Mouse (Mus musculus) neural tube, embryonic 14.5 days (tissue): ENCODE data around the gene Cyct. TPM values are rescaled to one million over a fixed set of nuclear protein-coding genes. Genes with fewer than 3 reads are reported as not detected.

ENCODE experiments used
- ATAC-seq: fragments of 200-750 bp; cut with Nextera tagmentation; 2 replicates; pipeline ENCODE4 v1.8.0; 2017; ENCODE audit warnings: low read depth, mild to moderate bottlenecking, moderate TSS enrichment, moderate library complexity
- H3K27ac ChIP-seq: fragments of 300-500 bp; sonication (generic); 2 replicates; pipeline ENCODE4 v1.5.1; 2014; ENCODE audit warnings: low read depth, mild to moderate bottlenecking, control low read depth, low read length, moderate library complexity, mixed read lengths
- H3K27me3 ChIP-seq: fragments of 300-500 bp; sonication (generic); 2 replicates; pipeline ENCODE4 v1.6.1; 2014; ENCODE audit warnings: low read length; ENCODE audit not compliant: control insufficient read depth, insufficient read depth
- H3K36me3 ChIP-seq: fragments of 300-500 bp; sonication (generic); 2 replicates; pipeline ENCODE4 v1.6.1; 2014; ENCODE audit warnings: low read length, mixed read lengths; ENCODE audit not compliant: control insufficient read depth, insufficient read depth
- H3K4me1 ChIP-seq: fragments of 300-500 bp; sonication (generic); 2 replicates; pipeline ENCODE4 v1.6.1; 2014; ENCODE audit warnings: low read length; ENCODE audit not compliant: control insufficient read depth, insufficient read depth
- H3K4me2 ChIP-seq: fragments of 300-500 bp; sonication (generic); 2 replicates; pipeline ENCODE4 v1.6.1; 2014; ENCODE audit warnings: mild to moderate bottlenecking, low read depth, low read length, control low read depth
- H3K4me3 ChIP-seq: fragments of 300-500 bp; sonication (generic); 2 replicates; pipeline ENCODE4 v1.5.1; 2014; ENCODE audit warnings: low read depth, low read length, control low read depth, mixed read lengths
- H3K9ac ChIP-seq: fragments of 300-500 bp; sonication (generic); replicated peaks from 2 replicates; pipeline ENCODE4 v1.6.1; 2014; ENCODE audit warnings: low read depth, mild to moderate bottlenecking, control low read depth, low read length, mixed read lengths
- H3K9me3 ChIP-seq: fragments of 300-500 bp; sonication (generic); 2 replicates; pipeline ENCODE4 v1.6.1; 2016; ENCODE audit warnings: low read length; ENCODE audit not compliant: control insufficient read depth
- WGBS: fragments of 180-500 bp; shearing (Covaris S2); extraction: QIAGEN DNeasy Blood & Tissue Kit; methylation state at CpG from one replicate; pipeline ENCODE4 v1.1.7; 2014; 5-methylcytosine and 5-hydroxymethylcytosine counted together
- polyA plus RNA-seq: library from polyadenylated mRNA; unstranded; fragments of >200 nt; fragmentation: Nextera tagmentation; extraction: Ambion mirVana; gene quantifications from 2 replicates; pipeline ENCODE4 v1.2.1, GENCODE M21; 2014

Gene Cyct
- polyA plus RNA-seq, 1 experiment from 2014 or later = not detected

GRCm38 (mm10) chr2:76347839-76348238 lies 12.4 kb downstream of the Cyct start:
- Histone ChIP-seq H3K27ac (no peak overlapping the region), H3K4me1 (no peaks in the 10 kb centered on the region), H3K9ac (no peak overlapping the region), H3K4me2 (no peak overlapping the region), H3K9me3 (no peaks in the 10 kb centered on the region), H3K36me3 (no peaks in the 10 kb centered on the region), H3K4me3 (no peak overlapping the region), H3K27me3 (no peaks in the 10 kb centered on the region)
- no peak for ATAC-seq
- 78% methylated on average over 6 of the region's 6 CpGs for WGBS

- H3K27ac ChIP-seq = no peak overlapping the region
- H3K9me3 ChIP-seq = no peaks in the 10 kb centered on the region
- H3K4me1 ChIP-seq = peaks cover 5% of the 10 kb centered on the region; the same call in 1 of the 2 replicates
- ATAC-seq = no peak
- no peaks in the 10 kb centered on the region for H3K36me3 ChIP-seq
- no peak overlapping the region for H3K4me2 ChIP-seq
- no peak overlapping the region for H3K4me3 ChIP-seq
- H3K9ac ChIP-seq = no peak overlapping the region
- 86% methylated on average over 9 of the region's 9 CpGs for WGBS
- H3K27me3 ChIP-seq = 0 out of 2 replicates have a peak, but pooled peaks cover 3% of the 10 kb centered on the region
Observed at GRCm38 (mm10) chr2:76342146-76342545, 18.1 kb downstream of the Cyct start.

- no peak within 1 kb of the TSS for H3K27ac ChIP-seq
- peak within 1 kb of the TSS; percentile 58 for H3K9ac ChIP-seq
- H3K27me3 ChIP-seq = 0 out of 2 replicates have a peak, but pooled peaks cover 3% of the 10 kb centered on the region
- H3K36me3 ChIP-seq = no peaks in the 10 kb centered on the region
- no peaks in the 10 kb centered on the region for H3K9me3 ChIP-seq
- peak within 1 kb of the TSS; percentile 86 for H3K4me2 ChIP-seq
- 18% methylated on average over 40 of the region's 41 CpGs for WGBS
- H3K4me1 ChIP-seq = peaks cover 5% of the 10 kb centered on the region; the same call in 1 of the 2 replicates
- peak within 1 kb of the TSS; percentile 40 for H3K4me3 ChIP-seq
- ATAC-seq = peak; percentile 71
Observed at GRCm38 (mm10) chr2:76338215-76339156, 21.8 kb downstream of the Cyct start, which contains the start of gene Pde11a. Pde11a (minus strand) TSS chr2:76338774.

- H3K4me3 ChIP-seq = no peak overlapping the region
- H3K9me3 ChIP-seq = no peaks in the 10 kb centered on the region
- H3K4me2 ChIP-seq = no peak overlapping the region
- H3K9ac ChIP-seq = no peak overlapping the region
- H3K36me3 ChIP-seq = no peaks in the 10 kb centered on the region
- H3K27ac ChIP-seq = no peak overlapping the region
- 83% methylated on average over 5 of the region's 5 CpGs for WGBS
- H3K27me3 ChIP-seq = 0 out of 2 replicates have a peak, but pooled peaks cover 3% of the 10 kb centered on the region
- peaks cover 5% of the 10 kb centered on the region; the same call in 1 of the 2 replicates for H3K4me1 ChIP-seq
- no peak for ATAC-seq
Observed at GRCm38 (mm10) chr2:76334596-76334995, 25.7 kb downstream of the Cyct start.

GRCm38 (mm10) chr2:76332161-76332805 lies 28.0 kb downstream of the Cyct start:
- ATAC-seq = no peak
- no peak overlapping the region for H3K9ac ChIP-seq
- WGBS = 84% methylated on average over 11 of the region's 11 CpGs
- no peaks in the 10 kb centered on the region for H3K9me3 ChIP-seq
- H3K4me3 ChIP-seq = no peak overlapping the region
- no peaks in the 10 kb centered on the region for H3K4me1 ChIP-seq
- no peaks in the 10 kb centered on the region for H3K27me3 ChIP-seq
- no peaks in the 10 kb centered on the region for H3K36me3 ChIP-seq
- H3K4me2 ChIP-seq = no peak overlapping the region
- no peak overlapping the region for H3K27ac ChIP-seq

GRCm38 (mm10) chr2:76330081-76330480 lies 30.2 kb downstream of the Cyct start:
- Histone ChIP-seq H3K9me3 (no peaks in the 10 kb centered on the region), H3K27ac (no peak overlapping the region), H3K4me3 (no peak overlapping the region), H3K27me3 (no peaks in the 10 kb centered on the region), H3K4me2 (no peak overlapping the region), H3K36me3 (no peaks in the 10 kb centered on the region), H3K4me1 (no peaks in the 10 kb centered on the region), H3K9ac (no peak overlapping the region)
- no peak for ATAC-seq
- 92% methylated on average over 5 of the region's 5 CpGs for WGBS

GRCm38 (mm10) chr2:76326161-76326560 lies 34.1 kb downstream of the Cyct start:
- H3K4me2 ChIP-seq = no peak overlapping the region
- H3K27me3 ChIP-seq = no peaks in the 10 kb centered on the region
- no peaks in the 10 kb centered on the region for H3K36me3 ChIP-seq
- no peaks in the 10 kb centered on the region for H3K9me3 ChIP-seq
- H3K9ac ChIP-seq = no peak overlapping the region
- H3K27ac ChIP-seq = no peak overlapping the region
- no peak overlapping the region for H3K4me3 ChIP-seq
- no peak for ATAC-seq
- WGBS = 83% methylated on average over 3 of the region's 3 CpGs
- no peaks in the 10 kb centered on the region for H3K4me1 ChIP-seq

- Histone ChIP-seq H3K36me3 (no peaks in the 10 kb centered on the region), H3K27ac (no peak overlapping the region), H3K9ac (no peak overlapping the region), H3K27me3 (no peaks in the 10 kb centered on the region), H3K4me1 (no peaks in the 10 kb centered on the region), H3K4me2 (no peak overlapping the region), H3K4me3 (no peak overlapping the region), H3K9me3 (no peaks in the 10 kb centered on the region)
- no peak for ATAC-seq
- 73% methylated on average over 5 of the region's 5 CpGs for WGBS
Observed at GRCm38 (mm10) chr2:76324463-76324862, 35.8 kb downstream of the Cyct start.
